Mouse (Mus musculus): ENCODE measurements around the gene Bbs5. TPM values are rescaled to one million over a fixed set of nuclear protein-coding genes. Genes with fewer than 3 reads are reported as not detected.
A peak's percentile ranks its signal among the peaks of the same experiment; 100 is the strongest.
"Not testable (repeated sequence)": the region's sequence is repeated elsewhere in the genome, so short reads cannot be mapped to it uniquely, and the experiment has no call there.

Bbs5 gene
- polyA plus RNA-seq (2012; rRNA removed), result 32.7 and 38.5 TPM in 2 replicates

GRCm38 (mm10) chr2:69646726-69647490 is at the start of gene Bbs5:
TSS of gene Bbs5 (plus strand) at chr2:69647171.
- DNase-seq (ENCODE audit: extremely low spot score in 1 of 2, low spot score in 1 of 2), result peak; percentile 94 to 97

- no peak for DNase-seq (ENCODE audit: extremely low spot score in 1 of 2, low spot score in 1 of 2)
These were observed 43.1 kb upstream of the Bbs5 start for GRCm38 (mm10) chr2:69603726-69604393.

- no peak for DNase-seq (ENCODE audit: extremely low spot score in 1 of 2, low spot score in 1 of 2)
These were observed 40.4 kb upstream of the Bbs5 start for GRCm38 (mm10) chr2:69606621-69607020.

GRCm38 (mm10) chr2:69612237-69612636 is 34.7 kb upstream of the Bbs5 start:
- no peak for DNase-seq (ENCODE audit: extremely low spot score in 1 of 2, low spot score in 1 of 2)

- no peak for DNase-seq (ENCODE audit: extremely low spot score in 1 of 2, low spot score in 1 of 2)
These were observed 34.3 kb upstream of the Bbs5 start for GRCm38 (mm10) chr2:69612716-69613115.

- DNase-seq (ENCODE audit: extremely low spot score in 1 of 2, low spot score in 1 of 2), result peak in 1 of 2 experiments; percentile 26
These were observed 33.7 kb upstream of the Bbs5 start for GRCm38 (mm10) chr2:69613237-69613636.

GRCm38 (mm10) chr2:69618336-69618735 is 28.6 kb upstream of the Bbs5 start:
- no peak for DNase-seq (ENCODE audit: extremely low spot score in 1 of 2, low spot score in 1 of 2)

GRCm38 (mm10) chr2:69619286-69619685 is 27.7 kb upstream of the Bbs5 start:
- DNase-seq (ENCODE audit: extremely low spot score in 1 of 2, low spot score in 1 of 2), result no peak

GRCm38 (mm10) chr2:69629215-69629614 is 17.8 kb upstream of the Bbs5 start:
- DNase-seq (ENCODE audit: extremely low spot score in 1 of 2, low spot score in 1 of 2), result no peak

GRCm38 (mm10) chr2:69629914-69630313 is 17.1 kb upstream of the Bbs5 start:
- DNase-seq (ENCODE audit: extremely low spot score in 1 of 2, low spot score in 1 of 2), result no peak

- no peak for DNase-seq (ENCODE audit: extremely low spot score in 1 of 2, low spot score in 1 of 2)
These were observed 16.2 kb upstream of the Bbs5 start for GRCm38 (mm10) chr2:69630792-69631191.

GRCm38 (mm10) chr2:69631449-69631848 is 15.5 kb upstream of the Bbs5 start:
- no peak for DNase-seq (ENCODE audit: extremely low spot score in 1 of 2, low spot score in 1 of 2)

GRCm38 (mm10) chr2:69635064-69635701 is 11.8 kb upstream of the Bbs5 start:
- DNase-seq (ENCODE audit: extremely low spot score in 1 of 2, low spot score in 1 of 2), result peak in 1 of 2 experiments; percentile 62

GRCm38 (mm10) chr2:69635807-69636206 is 11.2 kb upstream of the Bbs5 start:
- DNase-seq (ENCODE audit: extremely low spot score in 1 of 2, low spot score in 1 of 2), result no peak

GRCm38 (mm10) chr2:69637989-69638388 is 9.0 kb upstream of the Bbs5 start:
- DNase-seq (ENCODE audit: extremely low spot score in 1 of 2, low spot score in 1 of 2), result not testable (repeated sequence)

- DNase-seq (ENCODE audit: extremely low spot score in 1 of 2, low spot score in 1 of 2), result no peak
These were observed 6.9 kb upstream of the Bbs5 start for GRCm38 (mm10) chr2:69640100-69640499.

GRCm38 (mm10) chr2:69644968-69645617 is 1.9 kb upstream of the Bbs5 start:
- no peak for DNase-seq (ENCODE audit: extremely low spot score in 1 of 2, low spot score in 1 of 2)

- DNase-seq (ENCODE audit: extremely low spot score in 1 of 2, low spot score in 1 of 2), result no peak
These were observed 2.7 kb downstream of the Bbs5 start for GRCm38 (mm10) chr2:69649716-69650115.

- no peak for DNase-seq (ENCODE audit: extremely low spot score in 1 of 2, low spot score in 1 of 2)
These were observed 12.4 kb downstream of the Bbs5 start for GRCm38 (mm10) chr2:69659326-69659725.

- DNase-seq (ENCODE audit: extremely low spot score in 1 of 2, low spot score in 1 of 2), result no peak
These were observed 17.0 kb downstream of the Bbs5 start for GRCm38 (mm10) chr2:69663827-69664476.
